Mouse (Mus musculus) kidney, postnatal 4 days (tissue): ENCODE measurements around the gene Dhdh.
A peak's percentile ranks its signal among the peaks of the same experiment; 100 is the strongest.

ENCODE experiments used
- DNase-seq, 2 experiments: peaks; one replicate each; pipeline ENCODE4 v3.0.0; 2021; ENCODE audit warnings: mixed read lengths in 2 of 2

The Dhdh gene

DNA sequence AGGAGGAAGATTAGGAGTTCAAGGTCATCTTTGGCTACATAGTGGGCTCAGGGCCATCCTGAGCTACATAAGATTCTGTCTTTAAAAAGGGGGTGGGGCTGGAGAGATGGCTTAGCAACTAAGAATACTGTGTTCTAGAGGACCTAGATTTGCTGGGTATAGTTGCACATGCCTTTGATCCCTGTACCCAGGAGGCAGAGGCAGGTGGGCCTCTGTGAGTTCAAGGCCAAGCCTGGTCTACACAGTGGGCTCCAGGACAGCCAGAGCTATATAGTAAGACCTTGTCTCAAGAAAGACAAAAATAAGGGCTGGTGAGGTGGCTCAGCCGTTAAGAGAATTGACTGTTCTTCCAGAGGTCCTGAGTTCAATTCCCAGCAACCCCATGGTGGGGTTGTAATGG lies 38.6 kb downstream of the Dhdh start:
- no peak for DNase-seq

DNA sequence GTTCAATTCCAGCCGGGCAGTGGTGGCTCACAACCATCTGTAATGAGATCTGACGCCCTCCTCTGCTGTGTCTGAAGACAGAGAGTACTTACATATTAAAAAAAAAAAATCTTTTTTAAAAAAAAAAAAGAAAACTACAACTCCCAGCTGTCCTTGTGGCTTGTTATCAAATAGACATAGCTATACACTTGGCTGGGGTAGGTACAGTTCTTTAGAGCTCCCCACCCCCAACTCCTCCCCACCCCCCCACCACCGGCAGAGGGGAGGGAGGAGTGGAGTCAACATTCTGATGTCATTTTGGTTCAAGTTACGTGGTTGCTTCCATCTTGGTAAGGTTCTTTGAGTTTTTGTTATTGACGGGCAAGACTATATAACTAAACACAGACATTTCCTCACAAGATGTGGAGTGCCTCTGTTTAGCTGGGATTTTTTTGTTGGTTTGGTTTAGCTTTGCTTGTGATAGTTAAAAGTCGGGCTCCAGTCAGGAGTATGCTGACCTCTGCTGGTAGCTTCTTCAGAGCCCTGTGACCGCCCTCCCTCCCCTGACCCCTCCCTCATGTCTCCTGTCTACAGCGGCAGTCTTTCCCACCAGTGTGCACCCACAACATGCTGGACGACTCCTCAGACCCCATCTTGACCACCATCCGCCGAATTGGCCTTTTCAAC lies 41.1 kb downstream of the Dhdh start:
- peak; percentile 66 to 77 for DNase-seq

DNA sequence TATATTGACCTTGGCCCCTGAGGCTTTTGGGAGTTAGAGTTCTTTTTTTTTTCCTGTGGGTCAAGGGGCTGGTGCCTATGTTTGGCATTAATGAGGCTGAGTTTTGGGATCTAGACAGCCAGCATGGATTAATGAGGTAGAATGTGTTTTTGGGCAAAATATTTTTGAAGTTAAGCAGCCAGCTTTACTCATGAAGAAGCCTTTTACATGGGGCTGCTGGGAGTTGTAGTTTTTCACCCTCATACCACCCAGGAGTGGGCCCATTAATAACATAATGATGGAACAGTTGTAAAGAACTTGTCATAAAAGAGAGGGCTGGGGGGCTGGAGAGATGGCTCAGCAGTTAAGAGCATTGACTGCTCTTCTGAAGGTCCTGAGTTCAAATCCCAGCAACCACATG lies 42.0 kb downstream of the Dhdh start:
- DNase-seq, result no peak

DNA sequence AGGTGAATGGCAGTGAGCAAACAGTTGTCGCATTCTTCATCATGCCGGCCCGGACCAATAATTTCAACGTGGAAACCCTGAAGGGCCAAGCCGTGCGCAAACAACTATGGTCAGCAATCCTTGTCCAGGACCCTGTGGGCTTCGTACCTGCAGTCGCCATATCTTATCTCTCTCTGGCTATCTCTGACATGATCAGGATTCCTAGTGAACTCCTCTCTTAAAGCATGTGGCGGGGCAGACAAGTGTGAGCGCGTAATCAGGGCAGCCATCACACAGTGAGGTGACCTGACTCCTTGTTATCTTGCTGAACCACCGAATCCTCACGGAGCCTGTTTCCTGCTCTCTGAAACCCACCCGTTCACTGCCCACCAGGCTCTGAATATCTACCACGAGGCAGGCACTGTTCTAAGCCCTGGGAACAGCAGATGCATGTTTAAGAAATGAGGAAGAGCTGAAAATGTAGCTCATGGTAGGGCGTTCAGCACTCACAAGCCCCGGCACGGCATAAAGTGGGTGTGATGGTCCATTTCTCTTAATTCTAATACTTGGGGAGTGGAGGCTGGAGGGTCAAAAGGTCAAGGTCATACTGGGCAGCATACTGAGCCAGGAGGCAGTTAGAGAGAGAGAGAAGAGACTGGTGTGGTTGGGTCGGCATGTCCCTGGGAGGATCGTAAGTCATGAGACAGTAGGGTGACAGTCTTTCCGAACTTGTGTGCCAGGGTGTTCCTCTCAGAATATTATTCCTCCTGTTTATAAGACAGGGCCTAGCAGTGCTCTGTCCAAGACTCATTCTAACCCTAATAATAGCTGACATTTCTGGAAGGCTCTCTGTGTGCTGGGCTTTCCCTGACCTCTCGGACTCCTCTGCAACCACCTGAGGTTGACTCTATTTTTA lies 44.8 kb downstream of the Dhdh start:
- DNase-seq, result no peak

DNA sequence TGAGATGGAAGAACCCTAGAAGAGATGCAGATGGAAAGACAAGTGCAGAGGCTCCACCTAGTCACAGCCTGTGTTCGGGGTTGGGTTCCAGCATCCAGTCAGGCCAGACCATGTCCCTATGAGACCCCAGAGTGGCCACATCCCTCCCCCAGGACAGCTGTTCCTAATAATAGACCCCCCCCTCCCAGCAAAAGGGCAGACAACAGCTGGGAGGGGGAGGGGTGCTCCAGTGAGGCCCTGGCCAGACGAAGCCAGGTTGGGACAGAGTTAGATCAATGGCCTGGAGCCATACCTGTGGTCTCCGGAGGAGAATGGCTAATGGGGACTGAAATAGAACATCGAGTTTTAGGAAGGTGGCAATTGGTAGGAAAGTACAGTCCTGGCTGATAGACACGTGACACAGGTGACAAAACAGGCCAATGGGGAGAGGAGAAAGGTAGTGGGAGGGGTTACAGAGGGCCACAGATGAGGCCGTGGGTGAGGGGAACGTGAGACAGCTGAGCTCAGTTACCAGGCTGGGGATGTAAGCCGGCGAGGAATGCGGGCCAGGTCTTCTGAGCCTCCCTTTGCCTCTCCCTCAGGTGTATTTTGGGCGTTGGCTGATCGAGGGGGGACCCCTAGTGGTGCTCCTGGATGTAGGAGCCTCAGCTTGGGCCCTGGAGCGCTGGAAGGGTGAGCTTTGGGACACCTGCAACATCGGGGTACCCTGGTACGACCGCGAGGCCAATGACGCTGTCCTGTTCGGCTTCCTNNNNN lies 50.9 kb downstream of the Dhdh start, which contains the start of gene Ruvbl2:
Gene Ruvbl2, minus strand, starts transcription at position 576 of the 756 bp plus-strand sequence.
- peak; percentile 50 to 61 for DNase-seq

DNA sequence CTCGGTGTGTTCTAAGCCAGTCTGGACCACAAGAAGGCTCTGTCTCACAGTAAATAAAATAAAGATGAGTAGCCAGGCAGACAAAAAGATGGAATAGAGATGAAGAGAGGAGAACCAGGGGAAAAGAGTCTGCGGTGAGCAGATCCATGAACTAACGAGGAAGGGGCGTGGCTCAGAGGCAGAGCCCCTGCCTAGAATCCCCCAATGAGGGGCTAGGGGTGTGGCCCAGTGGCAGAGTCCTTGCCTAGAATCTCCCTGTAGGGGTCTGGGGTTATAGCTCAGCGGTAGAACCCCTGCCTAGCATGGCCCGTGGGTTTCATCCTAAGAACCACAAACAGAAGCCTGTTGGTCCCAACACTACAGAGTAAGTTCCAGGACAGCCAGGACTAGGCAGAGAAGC lies 51.6 kb downstream of the Dhdh start:
- no peak for DNase-seq

DNA sequence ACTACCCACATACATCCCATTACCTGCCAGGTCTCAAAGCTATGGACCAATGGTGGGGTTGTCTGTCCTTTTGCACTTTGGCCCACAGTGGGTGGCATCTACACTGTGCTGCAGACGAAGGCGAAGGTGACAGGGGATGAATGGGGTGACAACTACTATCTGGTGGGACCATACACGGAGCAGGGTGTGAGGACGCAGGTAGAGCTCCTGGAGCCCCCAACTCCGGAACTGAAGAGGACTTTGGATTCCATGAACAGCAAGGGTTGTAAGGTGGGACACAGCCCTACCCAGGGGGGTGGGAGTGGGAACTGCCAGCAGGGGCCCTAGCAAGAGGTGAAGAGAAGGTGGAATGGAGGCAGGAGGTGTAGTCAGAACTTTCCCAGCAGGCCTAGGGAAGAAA lies 52.2 kb downstream of the Dhdh start:
- no peak for DNase-seq

DNA sequence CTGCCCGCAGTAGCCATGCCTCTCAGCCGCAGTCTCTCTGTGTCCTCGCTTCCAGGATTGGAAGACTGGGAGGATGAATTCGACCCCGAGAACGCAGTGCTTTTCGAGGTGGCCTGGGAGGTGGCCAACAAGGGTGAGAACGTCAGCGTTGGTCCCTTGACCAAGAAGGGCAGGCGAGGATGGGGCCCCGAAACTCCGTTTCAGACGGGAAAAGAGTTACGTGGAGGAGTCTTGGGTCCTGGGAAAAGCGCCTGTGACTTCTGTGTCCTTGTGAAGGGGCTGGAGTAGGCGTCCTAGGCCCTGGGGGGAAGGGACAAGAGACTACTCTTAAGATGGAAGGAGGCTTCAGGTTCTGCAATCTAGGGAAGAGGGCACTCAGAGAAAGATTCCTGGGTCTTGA lies 53.6 kb downstream of the Dhdh start:
- DNase-seq, result no peak

DNA sequence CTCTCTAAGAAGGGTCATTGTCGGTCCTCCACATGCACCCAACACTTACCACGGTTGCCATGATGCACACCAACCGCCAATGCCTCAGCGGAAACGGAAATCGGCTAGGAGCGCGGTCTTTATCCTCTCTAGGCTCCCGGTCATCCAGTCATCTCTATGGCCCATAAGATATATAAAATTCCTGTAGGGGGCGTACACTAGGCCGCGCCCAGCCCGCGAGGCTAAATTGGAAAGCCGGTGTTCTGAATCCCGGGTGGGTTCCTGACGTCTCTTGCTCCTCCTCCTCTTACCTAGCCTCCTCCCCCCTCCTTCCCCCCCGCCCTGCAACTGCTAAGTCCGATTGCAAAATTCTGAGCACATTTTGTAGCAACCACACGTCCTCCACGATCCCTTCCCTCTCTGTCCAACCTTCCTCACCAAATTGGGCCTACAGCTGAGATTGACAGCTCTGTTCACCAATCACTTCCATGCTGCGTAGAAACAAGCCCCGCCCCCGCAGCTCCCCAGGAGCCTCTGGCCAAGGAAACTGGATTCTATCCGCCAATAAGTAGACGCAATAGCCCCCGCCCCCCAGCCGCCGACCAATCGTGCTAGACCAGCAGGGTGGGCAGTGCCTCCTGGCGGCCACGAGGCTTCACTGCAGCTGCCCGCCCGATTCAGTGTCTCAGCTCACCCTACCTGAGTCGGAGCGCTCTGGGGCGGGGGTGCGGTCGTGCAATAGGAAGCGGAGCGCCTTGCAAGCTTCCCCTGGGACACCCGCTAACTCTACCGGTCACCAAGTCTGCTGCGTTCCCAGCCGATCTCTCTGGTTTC lies 54.2 kb downstream of the Dhdh start, which contains the start of gene Gys1:
Gene Gys1, plus strand, starts transcription at position 642 of the 813 bp plus-strand sequence.
- peak; percentile 100 for DNase-seq

DNA sequence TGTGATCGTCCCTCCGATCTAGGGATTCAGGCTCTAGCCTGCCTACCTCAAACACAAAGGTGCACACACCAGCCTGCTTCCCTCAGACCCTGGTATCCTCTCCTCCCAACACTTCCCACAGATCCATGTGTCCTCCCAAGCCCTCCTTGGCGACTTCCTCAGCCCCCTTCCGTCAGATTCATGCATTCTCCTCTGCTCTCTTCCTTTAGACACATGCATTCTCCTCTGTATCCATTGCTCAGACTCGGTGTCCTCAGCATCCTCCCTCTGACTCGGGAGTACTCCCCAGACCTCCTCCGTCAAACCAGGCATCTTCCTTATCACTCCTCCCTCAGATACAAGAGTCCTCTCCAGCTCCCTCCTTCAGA lies 54.8 kb downstream of the Dhdh start:
- DNase-seq, result no peak

DNA sequence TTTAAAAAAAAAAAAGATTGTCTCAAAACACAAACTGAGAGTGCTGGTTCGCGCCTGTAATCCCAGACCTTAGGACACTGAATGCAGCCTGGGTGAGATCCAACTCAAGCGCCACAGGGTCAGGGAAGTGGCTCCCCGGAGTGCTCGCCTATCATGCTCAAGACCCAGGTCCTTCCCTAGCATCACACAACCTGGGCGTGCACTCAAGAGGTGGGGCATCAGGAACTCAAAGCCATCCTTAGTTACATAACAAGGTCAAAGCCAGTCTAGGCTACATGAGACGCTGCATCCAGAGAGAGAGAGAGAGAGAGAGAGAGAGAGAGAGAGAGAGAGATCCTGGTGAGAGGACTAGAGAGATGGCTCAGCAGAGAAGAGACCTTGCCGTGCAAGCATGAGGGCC lies 62.0 kb downstream of the Dhdh start:
- no peak for DNase-seq

DNA sequence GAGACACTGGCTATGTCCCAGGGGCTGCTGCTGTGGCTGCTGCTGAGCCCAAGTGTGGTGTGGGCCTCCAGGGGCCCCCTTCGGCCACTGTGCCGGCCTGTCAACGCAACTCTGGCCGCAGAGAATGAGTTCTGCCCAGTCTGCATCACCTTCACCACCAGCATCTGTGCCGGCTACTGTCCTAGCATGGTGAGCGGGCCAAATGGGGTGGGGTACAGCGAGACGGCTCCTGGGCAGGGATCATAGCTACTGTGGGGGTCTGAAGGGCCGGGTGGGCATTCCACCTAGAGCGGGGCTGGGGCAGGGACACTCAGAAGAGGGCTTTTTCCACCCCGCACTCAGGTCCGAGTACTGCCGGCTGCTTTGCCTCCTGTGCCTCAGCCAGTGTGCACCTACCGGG lies 67.4 kb downstream of the Dhdh start:
- DNase-seq, result no peak
